Mouse (Mus musculus) myocyte (in vitro differentiated cells): ENCODE data around the gene Cage1.

Experiments used
- CEBPB ChIP-seq: IDR thresholded peaks from 2 replicates; pipeline ENCODE4 v1.6.1; 2011; ENCODE audit warnings: mild to moderate bottlenecking, moderate library complexity; ENCODE audit not compliant: poor library complexity, insufficient read depth, severe bottlenecking
- POLR2A ChIP-seq: IDR thresholded peaks from one replicate; pipeline ENCODE4 v1.6.1; 2011; ENCODE audit warnings: low read depth, mild to moderate bottlenecking, control low read depth, moderate library complexity; ENCODE audit not compliant: insufficient read length
- TCF12 ChIP-seq: IDR thresholded peaks from one replicate; pipeline ENCODE4 v1.6.1; 2011; ENCODE audit warnings: mild to moderate bottlenecking, control low read depth; ENCODE audit not compliant: poor library complexity, insufficient read depth, severe bottlenecking
- USF1 ChIP-seq: IDR thresholded peaks from one replicate; pipeline ENCODE4 v1.6.1; 2011; ENCODE audit warnings: low read depth, mild to moderate bottlenecking, control low read depth, moderate library complexity

GRCm38 (mm10) chr13:37970887-37971530 lies 65.9 kb downstream of the Cage1 start:
- TF ChIP-seq POLR2A = no peak
- no peak for TF ChIP-seq USF1
- no peak for TF ChIP-seq CEBPB
- TF ChIP-seq TCF12 = no peak
